Mouse (Mus musculus) bone marrow macrophage, adult 2 months (primary cell): Measurements from ENCODE around the gene Gnptg. TPM values are rescaled to one million over a fixed set of nuclear protein-coding genes. Genes with fewer than 3 reads are reported as not detected.

Source experiments
- H3K27ac ChIP-seq: 2 replicates; pipeline ENCODE4 v1.5.1; 2012; ENCODE audit warnings: low read depth, low read length; ENCODE audit not compliant: insufficient read depth
- H3K4me1 ChIP-seq: 2 replicates; pipeline ENCODE4 v1.6.1; 2012; ENCODE audit warnings: low read length; ENCODE audit not compliant: control insufficient read depth, insufficient read depth
- H3K4me3 ChIP-seq: 2 replicates; pipeline ENCODE4 v1.5.1; 2012; ENCODE audit warnings: mild to moderate bottlenecking, low read length, moderate library complexity; ENCODE audit not compliant: insufficient read depth
- CTCF ChIP-seq: IDR thresholded peaks from 2 replicates; pipeline ENCODE4 v1.5.1; 2012; ENCODE audit warnings: low read depth, mild to moderate bottlenecking, low read length, moderate library complexity
- POLR2A ChIP-seq: IDR thresholded peaks from 2 replicates; pipeline ENCODE4 v1.6.1; 2012; ENCODE audit warnings: mild to moderate bottlenecking, low read depth, low read length, borderline replicate concordance
- polyA plus RNA-seq: library from polyadenylated mRNA; stranded (reverse); fragments of >200 nt; gene quantifications from 2 replicates; pipeline ENCODE4 v1.2.4, GENCODE M21; 2012; ENCODE audit not compliant: missing spikeins, insufficient read depth, insufficient read length

The Gnptg gene
- polyA plus RNA-seq = 40.5 and 40.8 TPM in 2 replicates

- TF ChIP-seq CTCF (no peak), POLR2A (no peak)
- peak within 1 kb of the TSS; percentile 76 for H3K4me3 ChIP-seq
- H3K4me1 ChIP-seq = peaks cover 6% of the 10 kb centered on the region
- H3K27ac ChIP-seq = peak within 1 kb of the TSS; percentile 46; the same call in 1 of the 2 replicates
Measured at GRCm38 (mm10) chr17:25239695-25240636, at the start of gene Gnptg, which contains the start of gene Tsr3. Gnptg (minus strand) TSS chr17:25240124. Tsr3 (plus strand) TSS chr17:25240170.

GRCm38 (mm10) chr17:25288842-25289241 lies 48.9 kb upstream of the Gnptg start:
- Histone ChIP-seq H3K4me1 (no peaks in the 10 kb centered on the region), H3K4me3 (no peak overlapping the region), H3K27ac (no peak overlapping the region)
- TF ChIP-seq CTCF (peak; percentile 84), POLR2A (no peak)

GRCm38 (mm10) chr17:25285033-25285432 lies 45.1 kb upstream of the Gnptg start:
- Histone ChIP-seq H3K4me1 (no peaks in the 10 kb centered on the region), H3K27ac (no peak overlapping the region), H3K4me3 (no peak overlapping the region)
- TF ChIP-seq POLR2A = no peak
- peak; percentile 68; the same call in 1 of the 2 replicates for TF ChIP-seq CTCF

GRCm38 (mm10) chr17:25282133-25282532 lies 42.2 kb upstream of the Gnptg start:
- Histone ChIP-seq H3K4me3 (no peak overlapping the region), H3K27ac (no peak overlapping the region), H3K4me1 (no peaks in the 10 kb centered on the region)
- TF ChIP-seq POLR2A (no peak), CTCF (no peak)

GRCm38 (mm10) chr17:25275833-25276232 lies 35.9 kb upstream of the Gnptg start:
- Histone ChIP-seq H3K4me1 (peaks cover 15% of the 10 kb centered on the region), H3K4me3 (no peak overlapping the region), H3K27ac (no peak overlapping the region)
- no peak for TF ChIP-seq CTCF
- TF ChIP-seq POLR2A = no peak

GRCm38 (mm10) chr17:25274571-25275346 lies 34.8 kb upstream of the Gnptg start, which contains the start of gene Ube2i:
Ube2i (minus strand) TSS chr17:25274622.
- Histone ChIP-seq H3K4me3 (peak within 1 kb of the TSS; percentile 97), H3K27ac (peak within 1 kb of the TSS; percentile 96), H3K4me1 (peaks cover 21% of the 10 kb centered on the region)
- TF ChIP-seq CTCF = no peak
- TF ChIP-seq POLR2A = no peak

- TF ChIP-seq CTCF = peak; percentile 76
- no peak for TF ChIP-seq POLR2A
- peak overlapping the region; percentile 96 for H3K27ac ChIP-seq
- peak overlapping the region; percentile 97 for H3K4me3 ChIP-seq
- peaks cover 21% of the 10 kb centered on the region for H3K4me1 ChIP-seq
Measured at GRCm38 (mm10) chr17:25273706-25274501, 34.0 kb upstream of the Gnptg start.

- no peak for TF ChIP-seq CTCF
- no peak for TF ChIP-seq POLR2A
Measured at GRCm38 (mm10) chr17:25272951-25273705, 33.2 kb upstream of the Gnptg start.

GRCm38 (mm10) chr17:25272326-25272725 lies 32.4 kb upstream of the Gnptg start:
- H3K4me3 ChIP-seq = peak overlapping the region; percentile 97
- peaks cover 21% of the 10 kb centered on the region for H3K4me1 ChIP-seq

More at GRCm38 (mm10) chr17:25272951-25273705, 33.2 kb upstream of the Gnptg start:
- peaks cover 21% of the 10 kb centered on the region for H3K4me1 ChIP-seq
- peak overlapping the region; percentile 97 for H3K4me3 ChIP-seq
- H3K27ac ChIP-seq = peak overlapping the region; percentile 96

More at GRCm38 (mm10) chr17:25272326-25272725, 32.4 kb upstream of the Gnptg start:
- TF ChIP-seq POLR2A (no peak), CTCF (no peak)
- H3K27ac ChIP-seq = peak overlapping the region; percentile 96
